ENCODE assay signal across 8 mouse cellular contexts in the genomic region with DNA sequence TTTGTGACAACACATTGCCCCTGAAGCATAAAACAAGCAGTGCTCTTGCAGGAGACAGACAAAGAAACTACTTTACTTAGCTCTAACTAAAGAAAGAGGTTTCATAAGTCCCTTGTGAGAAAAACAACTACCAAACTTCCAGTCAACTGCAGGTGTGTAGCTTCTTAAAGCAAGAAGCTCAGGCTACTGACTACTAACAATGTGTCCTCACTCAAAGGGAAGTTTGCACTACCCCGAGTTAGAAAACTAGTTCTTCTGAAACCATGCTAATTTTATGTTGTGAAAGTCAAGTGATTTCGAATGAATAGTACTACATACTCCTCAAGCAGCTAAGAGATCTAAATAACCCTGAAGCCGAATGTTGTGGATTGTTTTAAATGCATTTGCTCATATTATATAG. TPM values are rescaled to one million over a fixed set of nuclear protein-coding genes. Genes with fewer than 3 reads are reported as not detected.
A peak's percentile ranks its signal among the peaks of the same experiment; 100 is the strongest.
DNase-seq lines count a peak whose midpoint lies in the region; ATAC-seq and TF ChIP-seq lines count a peak whose summit lies in the region.

No protein-coding gene starts in this region.

- no peak for TF ChIP-seq EP300 in stomach, postnatal 0 days (optimal IDR thresholded peaks at IDR 0.05)

- 0 out of 2 replicates have a peak overlapping the region, but pooled peaks have one; percentile 36 for H3K27ac ChIP-seq in heart, embryonic 10.5 days
- H3K27ac ChIP-seq in stomach, embryonic 14.5 days (ENCODE audit: low read length) = no peak overlapping the region
- no peak overlapping the region for H3K27ac ChIP-seq in stomach, postnatal 0 days (replicated peaks)
- H3K27ac ChIP-seq in liver, embryonic 12.5 days = no peak overlapping the region

- H3K4me1 ChIP-seq in heart, embryonic 10.5 days = no peaks in the 10 kb centered on the region
- H3K4me1 ChIP-seq in stomach, embryonic 14.5 days (ENCODE audit: control insufficient read depth, insufficient read depth, low read length) = no peaks in the 10 kb centered on the region
- H3K4me1 ChIP-seq in stomach, postnatal 0 days (replicated peaks; ENCODE audit: control insufficient read depth, insufficient read depth) = no peaks in the 10 kb centered on the region
- peaks cover 9% of the 10 kb centered on the region for H3K4me1 ChIP-seq in liver, embryonic 12.5 days

- no peak for TF ChIP-seq CTCF in stomach, postnatal 0 days (IDR thresholded peaks at IDR 0.05; ENCODE audit: low read depth)

- no peak for ATAC-seq in stomach, embryonic 14.5 days (ENCODE audit: insufficient number of reproducible peaks, insufficient read depth, low FRiP score, low read depth)
- ATAC-seq in stomach, postnatal 0 days (ENCODE audit: low FRiP score, low TSS enrichment) = no peak
- ATAC-seq in liver, embryonic 12.5 days = no peak

- no peaks in the 10 kb centered on the region for H3K27me3 ChIP-seq in heart, embryonic 10.5 days (ENCODE audit: insufficient read depth, poor library complexity, severe bottlenecking)
- no peaks in the 10 kb centered on the region for H3K27me3 ChIP-seq in stomach, embryonic 14.5 days (ENCODE audit: control insufficient read depth, insufficient read depth, low read length)
- no peaks in the 10 kb centered on the region for H3K27me3 ChIP-seq in stomach, postnatal 0 days (ENCODE audit: control insufficient read depth, insufficient read depth, low read length)
- no peaks in the 10 kb centered on the region for H3K27me3 ChIP-seq in liver, embryonic 12.5 days (replicated peaks)

- no peak for DNase-seq in heart, embryonic 10.5 days (ENCODE audit: low spot score)
- DNase-seq in heart, adult 18-20 months = no peak
- DNase-seq in stomach, postnatal 0 days (ENCODE audit: low spot score) = no peak
- DNase-seq in ovary, postnatal 36 days (ENCODE audit: low spot score) = no peak
- no peak for DNase-seq in right cerebral cortex, postnatal 36 days (ENCODE audit: low spot score in 2 of 2)
- DNase-seq in ovary, adult 18-20 months (ENCODE audit: low spot score) = no peak

- H3K9me3 ChIP-seq in heart, embryonic 10.5 days = no peaks in the 10 kb centered on the region
- H3K9me3 ChIP-seq in stomach, embryonic 14.5 days (ENCODE audit: control insufficient read depth, low read depth, low read length) = no peaks in the 10 kb centered on the region
- H3K9me3 ChIP-seq in stomach, postnatal 0 days (ENCODE audit: control insufficient read depth, low read length) = no peaks in the 10 kb centered on the region
- H3K9me3 ChIP-seq in liver, embryonic 12.5 days (replicated peaks) = no peaks in the 10 kb centered on the region

- H3K9ac ChIP-seq in stomach, embryonic 14.5 days (replicated peaks; ENCODE audit: low read depth, low read length) = no peak overlapping the region
- H3K9ac ChIP-seq in stomach, postnatal 0 days (ENCODE audit: low read length) = no peak overlapping the region
- H3K9ac ChIP-seq in liver, embryonic 12.5 days = peak overlapping the region; percentile 87; the same call in 1 of the 2 replicates

- H3K4me3 ChIP-seq in heart, embryonic 10.5 days = peak overlapping the region; percentile 87
- no peak overlapping the region; the same call in 1 of the 2 replicates for H3K4me3 ChIP-seq in stomach, embryonic 14.5 days (ENCODE audit: low read depth, low read length)
- no peak overlapping the region for H3K4me3 ChIP-seq in stomach, postnatal 0 days (ENCODE audit: low read depth, low read length)
- H3K4me3 ChIP-seq in liver, embryonic 12.5 days = peak overlapping the region; percentile 5

- H3K4me2 ChIP-seq in stomach, embryonic 14.5 days (replicated peaks; ENCODE audit: low read depth, low read length) = 0 out of 2 replicates have a peak overlapping the region, but pooled peaks have one; percentile 60
- H3K4me2 ChIP-seq in stomach, postnatal 0 days (replicated peaks; ENCODE audit: low read depth) = no peak overlapping the region
- peak overlapping the region; percentile 73 for H3K4me2 ChIP-seq in liver, embryonic 12.5 days

- WGBS in heart, embryonic 10.5 days = 78% methylated on average over 3 of the region's 3 CpGs
- 71% methylated on average over 3 of the region's 3 CpGs for WGBS in stomach, embryonic 14.5 days
- WGBS in stomach, postnatal 0 days = 57% methylated on average over 3 of the region's 3 CpGs
- 60% methylated on average over 3 of the region's 3 CpGs for whole genome bisulfite sequencing in liver, embryonic 12.5 days (ENCODE audit: insufficient replicate concordance)

- H3K36me3 ChIP-seq in heart, embryonic 10.5 days = 0 out of 2 replicates have a peak, but pooled peaks cover 4% of the 10 kb centered on the region
- no peaks in the 10 kb centered on the region for H3K36me3 ChIP-seq in stomach, embryonic 14.5 days (ENCODE audit: control insufficient read depth, insufficient read depth, low read length)
- H3K36me3 ChIP-seq in stomach, postnatal 0 days (ENCODE audit: control insufficient read depth, insufficient read depth, low read length) = no peaks in the 10 kb centered on the region
- H3K36me3 ChIP-seq in liver, embryonic 12.5 days = no peaks in the 10 kb centered on the region; the same call in 1 of the 2 replicates

RNA-seq across cellular contexts. Expression of gene Manea, which starts 1.6 kb away (rescaled TPM):
- 15.2 and 18.7 TPM in 2 replicates for polyA plus RNA-seq in heart, embryonic 10.5 days (2016; fragmentation: Nextera tagmentation; extraction: Ambion mirVana)
- 10 to 100 TPM; 13.9 to 16.5 TPM for total RNA-seq in heart, adult 18-20 months (2021)
- polyA plus RNA-seq in stomach, embryonic 14.5 days (2014; fragmentation: Nextera tagmentation; extraction: Ambion mirVana) = 14.3 and 15.3 TPM in 2 replicates
- 4.2 and 4.7 TPM in 2 replicates for polyA plus RNA-seq in stomach, postnatal 0 days (2015; fragmentation: Nextera tagmentation; extraction: Ambion mirVana)
- polyA plus RNA-seq in liver, embryonic 12.5 days (2016; fragmentation: Nextera tagmentation; extraction: Ambion mirVana) = 6.7 and 7.0 TPM in 2 replicates

Comparison
In these comparisons a context has a peak if more than half of its experiments do, and no peak if none do; other contexts are left out.
1. H3K4me3 ChIP-seq: peak in heart, embryonic 10.5 days (single experiment) and liver, embryonic 12.5 days (single experiment); none in stomach, embryonic 14.5 days (single experiment) and stomach, postnatal 0 days (single experiment).